Mouse (Mus musculus) yolk sac, embryonic 10.5 days (tissue): ENCODE measurements at regions not wholly inside any gene's neighbourhood (a gene's known extent, or its start where the extent isn't known, plus 50 kb on each side); places are given as distances from the start of the nearest gene placed in this dataset.
A peak's percentile ranks its signal among the peaks of the same experiment; 100 is the strongest.

Experiments
- DNase-seq: peaks from one replicate; pipeline ENCODE4 v3.0.0-alpha.2; 2017; ENCODE audit warnings: low spot score

DNA sequence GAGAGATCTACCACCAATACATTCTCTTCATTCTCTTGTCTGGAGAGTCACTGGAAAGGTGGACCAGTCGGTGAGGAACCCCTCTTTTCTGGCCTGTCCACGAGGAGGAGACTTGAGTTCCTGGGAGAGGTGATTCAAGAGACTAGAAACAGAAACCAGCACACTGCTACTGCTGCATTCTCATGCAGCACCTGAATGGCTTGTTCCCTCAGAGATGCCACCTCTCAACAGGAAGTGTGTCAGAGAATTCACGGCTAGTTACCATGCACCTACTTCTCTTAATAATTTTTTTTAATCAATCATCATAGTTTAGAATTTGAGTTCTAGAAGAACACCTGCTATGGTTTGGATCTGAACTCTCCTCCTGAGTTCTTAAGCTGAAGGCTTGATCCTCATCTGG, 52.0 kb upstream of the Dynlrb2 start:
- no peak for DNase-seq

DNA sequence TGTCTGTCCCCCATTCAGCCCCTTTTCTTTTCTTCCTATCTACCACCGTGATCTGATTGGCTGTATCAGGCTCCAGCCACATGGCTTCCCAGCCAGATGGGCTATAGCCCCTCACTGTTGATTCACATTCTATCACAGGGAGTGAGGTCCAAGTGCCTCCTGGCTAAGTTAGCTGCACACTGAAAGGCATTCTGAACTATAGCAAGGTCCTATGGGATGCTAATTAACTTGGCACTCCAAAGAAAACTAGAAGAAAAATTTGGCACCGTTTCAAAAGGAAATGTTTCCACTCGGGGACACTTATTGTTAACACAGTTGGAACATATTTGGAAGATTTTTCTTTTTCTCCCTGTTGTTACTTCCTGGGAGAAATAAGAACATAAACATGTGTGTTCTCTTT, 53.4 kb upstream of the Dynlrb2 start:
- DNase-seq = no peak

DNA sequence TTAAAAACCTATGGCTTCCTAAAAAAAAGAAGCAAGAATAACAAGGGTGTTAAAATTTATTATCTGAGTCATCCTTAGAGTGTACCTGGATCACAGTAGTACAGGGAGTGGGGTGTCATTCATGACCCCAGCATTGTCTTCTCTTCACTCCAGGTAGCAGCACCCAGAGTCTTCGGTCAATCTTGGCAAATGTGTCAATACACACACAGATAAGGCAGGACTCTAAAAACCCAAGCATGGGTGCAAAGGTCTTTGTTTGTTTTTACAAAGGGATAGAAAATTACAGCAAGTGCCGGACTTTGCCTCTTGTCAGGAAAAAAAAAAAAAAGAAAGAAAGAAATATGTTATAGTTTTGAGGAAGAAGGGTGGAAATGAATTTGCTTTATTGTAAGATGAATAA, 57.3 kb upstream of the Dynlrb2 start:
- no peak for DNase-seq

DNA sequence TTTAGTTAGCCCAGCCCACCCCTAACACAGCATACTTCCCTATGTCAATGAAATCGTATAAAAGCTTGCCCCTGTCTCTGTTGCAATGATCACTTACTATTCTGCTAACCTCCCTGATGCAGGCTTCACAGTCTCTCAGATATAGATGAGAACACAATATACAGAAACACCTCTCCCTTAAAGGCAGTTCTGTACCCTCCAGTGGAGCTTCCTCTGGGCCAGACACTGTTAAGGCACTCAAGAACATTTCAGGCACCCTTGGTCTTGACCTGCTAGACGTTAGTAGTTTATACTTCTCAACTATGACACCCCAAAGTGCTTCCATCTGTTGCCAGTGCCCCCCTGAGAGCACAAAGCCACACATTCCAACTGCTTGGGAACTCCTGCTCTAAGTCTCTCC, 61.9 kb upstream of the Dynlrb2 start:
- DNase-seq = no peak

DNA sequence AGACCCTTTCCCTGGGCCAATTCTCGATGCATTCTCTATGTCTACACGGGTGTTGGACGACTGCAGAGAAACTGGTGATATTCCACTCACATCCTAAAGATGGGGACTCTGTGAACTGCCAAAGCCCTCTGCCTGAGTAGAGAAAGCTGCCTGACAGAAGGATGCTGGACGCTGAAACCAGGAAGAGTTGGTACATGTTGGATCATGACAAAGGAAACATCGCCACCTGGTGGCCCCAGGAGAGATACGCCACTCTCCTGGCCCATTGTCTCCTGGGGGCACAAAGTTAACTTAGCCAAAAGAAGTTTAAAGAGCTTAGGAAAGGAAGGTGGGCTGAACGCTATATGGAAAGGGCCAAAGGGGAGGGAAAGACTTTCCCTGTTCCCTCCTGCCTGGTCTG, 65.9 kb upstream of the Dynlrb2 start:
- peak; percentile 46 for DNase-seq

DNA sequence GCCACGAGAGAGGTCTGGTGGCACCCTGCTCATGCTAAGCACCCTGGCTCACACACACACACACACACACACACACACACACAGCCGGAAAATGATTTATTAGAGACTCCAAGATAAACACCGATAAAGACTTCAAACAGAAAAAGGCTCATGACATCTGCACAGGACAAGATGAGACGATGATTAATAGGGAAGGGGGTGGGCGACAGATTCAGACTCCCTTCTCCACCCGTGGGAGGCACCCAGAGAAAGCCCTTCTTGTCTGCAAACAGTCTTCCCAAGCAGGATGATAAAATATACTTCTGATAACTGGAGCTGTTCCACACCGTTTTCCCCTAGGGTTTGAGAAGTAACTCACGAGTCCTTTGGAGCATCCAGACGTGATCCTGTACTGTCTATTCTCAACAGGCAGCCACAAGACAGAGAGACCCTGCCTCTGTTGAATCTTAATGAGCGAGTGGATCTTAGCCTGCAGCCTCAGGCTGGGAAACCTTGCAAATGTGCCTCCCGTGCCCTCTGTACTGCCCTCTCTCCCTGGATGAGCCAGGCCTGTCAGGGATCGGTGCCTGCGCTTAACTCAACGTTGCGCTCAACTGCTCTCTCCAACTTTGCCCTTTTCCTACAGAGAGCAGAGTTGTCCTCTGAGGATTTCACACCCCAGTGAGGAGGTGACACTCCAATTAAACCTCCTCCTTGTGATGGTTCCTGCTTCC, 69.3 kb upstream of the Dynlrb2 start:
- no peak for DNase-seq

DNA sequence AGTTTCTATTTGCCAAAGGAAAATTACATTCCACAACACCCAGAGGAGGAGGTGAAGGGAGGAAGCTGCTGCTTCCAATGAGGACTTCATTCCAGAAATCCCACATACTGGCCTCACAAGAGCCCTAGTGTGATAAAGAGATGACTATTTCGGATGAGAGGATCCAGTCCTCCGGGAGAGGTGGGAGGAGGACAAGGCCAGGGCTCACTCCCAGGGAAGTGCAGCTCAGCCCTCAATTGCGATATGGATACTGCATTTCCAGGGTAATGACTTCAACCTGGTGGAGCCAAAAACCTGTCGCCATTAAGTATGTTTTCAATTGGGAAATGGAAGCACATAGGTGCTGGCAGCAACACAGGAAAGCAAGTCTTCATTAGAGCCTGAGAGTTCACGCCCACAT, 74.7 kb upstream of the Dynlrb2 start:
- DNase-seq = no peak

DNA sequence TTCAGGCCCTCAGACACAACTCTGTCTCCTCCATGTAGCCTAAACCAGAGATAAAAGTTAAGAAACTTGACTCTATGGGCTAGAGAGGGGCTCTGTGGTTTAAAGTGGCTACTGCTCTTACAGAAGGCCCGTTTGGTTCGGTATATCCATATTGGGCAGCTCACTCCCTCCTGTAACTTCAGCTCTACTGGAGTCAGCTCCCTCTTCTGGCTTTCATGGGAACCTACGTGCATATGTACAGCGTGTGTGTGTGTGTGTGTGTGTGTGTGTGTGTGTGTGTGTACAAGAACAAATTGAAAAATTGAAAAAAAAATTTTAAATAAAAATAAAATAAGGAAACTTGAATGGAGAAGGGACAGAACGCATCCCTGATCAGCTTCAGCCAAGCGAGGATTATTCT, 75.1 kb upstream of the Dynlrb2 start:
- no peak for DNase-seq

DNA sequence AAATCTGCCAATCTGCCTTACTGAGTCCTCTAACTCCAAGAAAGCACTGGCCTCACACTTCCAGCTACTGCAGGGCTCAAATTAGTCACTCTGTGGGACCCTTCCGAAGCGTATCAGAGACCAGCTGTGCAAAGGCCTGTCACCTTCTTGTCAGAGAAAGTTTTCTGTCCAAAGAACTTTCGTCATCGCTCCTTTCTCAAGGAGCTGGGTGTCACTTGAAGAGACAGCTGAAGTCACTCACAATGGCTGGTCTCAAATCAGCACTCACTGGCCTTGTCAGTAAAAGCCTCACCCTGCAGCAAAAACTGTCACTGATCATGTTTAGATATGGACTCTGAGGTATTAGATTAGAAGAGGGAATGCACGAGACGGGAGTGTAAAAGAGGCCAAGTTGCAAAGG, 81.9 kb upstream of the Dynlrb2 start:
- no peak for DNase-seq

DNA sequence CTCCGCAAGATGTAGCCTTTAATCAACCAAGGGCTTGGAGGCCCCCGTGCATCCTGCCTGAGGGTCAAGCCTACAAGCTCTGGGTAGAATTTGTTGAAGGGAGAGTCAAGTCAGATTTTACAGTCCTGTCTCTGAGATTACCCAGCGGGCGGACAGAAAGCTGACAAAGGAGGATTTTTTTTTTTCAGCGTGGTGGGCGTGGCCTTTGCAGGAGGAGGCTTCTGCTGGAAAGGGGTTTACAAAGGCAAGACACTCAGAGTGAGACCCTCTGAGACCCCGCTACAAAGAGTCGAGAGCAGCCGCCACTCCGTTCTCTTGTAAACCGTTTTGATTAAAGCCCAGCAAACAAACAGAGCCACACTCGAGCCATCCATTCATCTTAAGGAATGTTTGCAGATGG, 92.1 kb upstream of the Dynlrb2 start:
- DNase-seq = no peak

DNA sequence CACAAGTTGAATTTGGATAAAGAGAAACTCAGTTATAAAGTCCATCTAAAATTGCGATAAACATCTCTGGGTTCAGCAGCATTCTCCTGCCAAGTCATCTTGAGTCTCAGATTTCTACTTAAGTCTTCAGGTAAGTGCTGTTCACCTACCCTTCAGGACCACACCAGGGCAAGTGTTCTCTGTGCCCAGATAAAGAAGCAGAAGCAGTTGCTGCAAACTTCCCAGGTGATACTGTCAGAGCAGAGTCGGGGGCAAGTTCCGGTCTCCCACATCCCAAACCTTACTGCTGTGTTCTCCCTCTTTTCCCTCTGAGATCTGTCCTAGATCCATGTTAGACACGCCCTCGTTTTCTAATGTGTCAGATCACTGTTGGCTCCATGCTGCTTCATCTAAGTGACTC, 94.7 kb upstream of the Dynlrb2 start:
- DNase-seq = no peak

DNA sequence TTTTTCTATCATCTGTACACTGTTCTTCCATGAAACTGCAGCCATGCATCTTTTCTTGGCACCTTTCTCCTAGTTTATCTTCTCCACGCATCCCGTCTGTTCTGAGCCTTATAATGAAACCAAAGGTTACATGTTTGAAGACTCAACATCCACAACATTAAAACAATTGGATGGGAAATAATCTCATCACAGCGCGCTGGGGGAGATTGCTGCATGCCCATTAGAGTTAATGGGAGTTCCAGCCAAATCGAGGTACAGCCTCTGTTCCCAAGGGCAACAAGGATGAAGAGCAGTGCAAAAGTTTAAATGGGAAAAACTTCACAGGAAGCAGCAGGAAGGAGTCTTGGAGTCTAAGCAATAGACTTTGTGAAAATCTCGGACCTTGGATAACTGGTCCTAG, 95.8 kb upstream of the Dynlrb2 start:
- DNase-seq = no peak

DNA sequence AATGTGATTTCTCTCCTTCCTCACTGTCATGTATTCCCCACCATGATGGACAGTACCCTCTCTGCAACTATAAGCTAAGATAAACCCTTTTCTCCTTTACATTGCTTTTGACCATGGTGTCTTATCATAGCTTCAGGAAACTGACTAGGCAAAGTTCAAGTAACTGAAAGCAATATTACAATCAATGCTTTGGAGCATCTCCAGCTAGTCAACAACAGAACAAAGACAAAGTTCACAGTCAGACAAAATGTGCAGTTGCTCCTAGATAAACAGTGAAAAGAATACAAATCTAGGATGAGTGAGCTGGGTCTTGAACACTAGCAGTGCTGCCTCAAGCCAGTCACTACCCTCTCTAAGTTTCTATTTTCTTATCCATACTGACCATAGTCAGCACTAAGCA, 100.2 kb upstream of the Dynlrb2 start:
- DNase-seq = no peak

DNA sequence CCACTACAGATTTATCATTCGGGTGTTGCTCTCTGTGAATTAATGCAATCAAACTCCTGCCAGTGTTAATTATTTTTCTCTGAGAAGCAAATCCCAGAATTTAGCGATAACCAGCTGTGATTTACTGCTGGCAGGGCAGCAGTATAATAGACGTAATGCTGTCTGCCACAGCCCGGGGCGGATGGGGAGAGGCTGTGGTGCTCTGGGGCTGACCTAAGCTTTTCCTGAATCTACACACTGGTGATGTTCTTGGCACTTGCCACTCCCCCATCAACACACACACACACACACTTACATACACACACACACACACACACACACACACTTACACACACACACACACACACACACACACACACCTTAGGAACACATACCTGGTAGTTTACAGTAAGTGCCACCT, 101.4 kb upstream of the Dynlrb2 start:
- no peak for DNase-seq

DNA sequence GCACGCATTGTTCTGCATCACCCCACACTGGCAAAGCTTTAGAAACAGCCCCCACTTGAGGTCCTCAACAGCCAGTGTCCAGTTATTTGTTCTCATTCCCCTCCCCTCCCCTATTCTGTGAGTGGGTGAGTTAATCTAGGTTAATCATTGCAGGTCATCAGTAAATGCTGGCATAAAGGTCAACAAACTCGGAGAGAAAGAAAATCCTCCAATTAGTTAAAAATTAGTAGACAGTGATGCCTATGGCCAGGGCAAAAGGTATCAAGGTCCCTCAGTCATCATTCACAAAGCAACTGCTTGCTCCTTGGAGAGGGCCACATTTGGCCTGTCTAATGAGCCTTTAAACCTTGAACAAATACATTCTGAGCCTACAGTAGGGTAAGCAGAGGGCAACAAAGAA, 105.3 kb upstream of the Dynlrb2 start:
- DNase-seq = no peak

DNA sequence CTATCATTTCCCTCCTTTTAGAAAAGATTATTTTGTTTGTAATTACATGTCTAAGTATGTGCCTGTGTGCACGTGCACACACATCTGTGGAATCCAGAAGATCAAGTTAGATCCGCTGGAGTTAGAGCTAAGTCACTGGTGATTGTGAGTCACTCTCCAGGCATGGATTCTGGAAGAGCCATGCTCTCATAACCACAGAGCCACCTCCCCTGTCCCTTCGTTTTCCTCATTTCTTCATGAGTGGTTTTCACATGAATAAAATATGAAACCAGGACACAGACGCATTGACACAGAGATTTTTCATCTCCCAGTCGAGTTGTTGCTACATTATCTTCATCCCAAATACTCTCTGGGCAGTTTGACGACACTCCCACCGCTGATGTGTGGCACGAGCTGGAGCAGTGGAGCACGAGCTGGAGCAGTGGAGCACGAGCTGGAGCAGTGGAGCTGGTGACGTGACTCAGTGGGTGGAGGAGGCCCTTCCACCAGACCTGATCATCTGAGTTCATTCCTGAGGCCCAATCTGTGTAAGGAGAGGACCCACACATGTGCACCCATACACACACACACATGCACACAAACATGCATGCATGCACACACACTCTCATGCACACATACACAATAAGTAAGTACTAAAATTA, 106.1 kb upstream of the Dynlrb2 start:
- no peak for DNase-seq

DNA sequence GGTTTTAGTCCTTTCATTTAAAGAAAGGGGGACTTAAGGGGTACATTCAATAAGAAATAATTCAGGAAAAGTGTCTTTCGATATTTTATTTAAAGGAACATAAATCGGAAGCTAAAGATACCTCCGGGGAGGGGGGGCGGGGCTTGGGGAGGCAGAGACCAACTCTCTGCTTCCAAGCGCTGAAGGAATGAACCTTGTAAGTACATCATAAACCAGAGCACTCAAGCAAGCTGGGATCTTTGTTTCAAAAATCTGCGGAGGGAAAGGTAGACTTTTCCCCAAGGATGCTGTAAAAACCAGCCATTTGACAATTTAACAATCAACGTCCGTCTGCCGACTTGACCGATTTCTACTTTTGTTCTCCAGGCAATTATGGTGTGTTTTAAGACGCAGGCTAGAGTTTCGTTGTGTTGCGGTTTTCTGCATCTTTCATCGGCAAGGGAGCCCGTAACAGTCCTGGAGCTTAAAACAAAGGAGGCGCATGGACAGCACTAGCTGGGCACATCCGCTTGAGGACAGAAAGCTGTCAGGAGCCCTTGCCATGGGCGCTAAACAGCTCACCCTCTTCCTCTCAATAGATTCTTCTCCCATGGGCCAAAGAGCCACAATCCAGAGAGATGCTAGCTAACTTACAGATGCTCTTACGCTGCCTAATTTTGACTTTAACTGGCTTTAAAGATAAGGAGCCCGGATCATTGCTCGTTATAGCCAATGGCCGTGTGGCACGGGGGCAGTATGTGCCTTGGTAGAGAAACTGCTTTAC, 119.4 kb upstream of the Dynlrb2 start:
- no peak for DNase-seq

DNA sequence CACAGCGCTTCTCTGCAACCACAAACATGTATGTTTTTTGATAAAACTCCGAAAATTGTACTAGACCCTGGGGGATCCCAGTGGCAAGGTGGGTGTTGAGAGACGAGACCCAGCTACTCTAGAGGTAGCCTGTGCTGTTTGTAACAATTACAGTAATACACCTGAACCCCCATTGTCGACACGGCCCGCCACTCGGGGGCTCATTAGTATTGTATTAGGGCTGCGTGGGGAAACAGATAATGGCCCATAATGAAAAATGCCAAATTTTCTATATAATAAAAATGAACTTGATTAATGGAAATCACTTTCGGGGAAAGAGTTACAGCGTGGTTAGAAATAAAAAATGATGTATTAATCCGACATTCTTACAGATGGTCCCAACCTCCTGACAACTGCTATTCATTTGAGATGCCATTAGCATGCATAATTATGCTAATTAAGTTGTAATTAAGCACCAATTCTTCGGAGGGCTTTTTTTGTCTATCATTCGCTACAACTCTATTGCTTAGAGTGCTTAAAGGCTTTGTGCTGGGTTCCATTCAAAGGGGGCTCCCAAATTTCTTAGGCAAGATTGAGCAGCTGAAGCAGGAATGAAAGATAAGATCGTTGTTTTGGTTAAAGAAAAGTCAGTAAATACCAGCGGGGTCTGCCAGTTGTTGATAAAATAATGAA, 120.2 kb upstream of the Dynlrb2 start:
- no peak for DNase-seq

DNA sequence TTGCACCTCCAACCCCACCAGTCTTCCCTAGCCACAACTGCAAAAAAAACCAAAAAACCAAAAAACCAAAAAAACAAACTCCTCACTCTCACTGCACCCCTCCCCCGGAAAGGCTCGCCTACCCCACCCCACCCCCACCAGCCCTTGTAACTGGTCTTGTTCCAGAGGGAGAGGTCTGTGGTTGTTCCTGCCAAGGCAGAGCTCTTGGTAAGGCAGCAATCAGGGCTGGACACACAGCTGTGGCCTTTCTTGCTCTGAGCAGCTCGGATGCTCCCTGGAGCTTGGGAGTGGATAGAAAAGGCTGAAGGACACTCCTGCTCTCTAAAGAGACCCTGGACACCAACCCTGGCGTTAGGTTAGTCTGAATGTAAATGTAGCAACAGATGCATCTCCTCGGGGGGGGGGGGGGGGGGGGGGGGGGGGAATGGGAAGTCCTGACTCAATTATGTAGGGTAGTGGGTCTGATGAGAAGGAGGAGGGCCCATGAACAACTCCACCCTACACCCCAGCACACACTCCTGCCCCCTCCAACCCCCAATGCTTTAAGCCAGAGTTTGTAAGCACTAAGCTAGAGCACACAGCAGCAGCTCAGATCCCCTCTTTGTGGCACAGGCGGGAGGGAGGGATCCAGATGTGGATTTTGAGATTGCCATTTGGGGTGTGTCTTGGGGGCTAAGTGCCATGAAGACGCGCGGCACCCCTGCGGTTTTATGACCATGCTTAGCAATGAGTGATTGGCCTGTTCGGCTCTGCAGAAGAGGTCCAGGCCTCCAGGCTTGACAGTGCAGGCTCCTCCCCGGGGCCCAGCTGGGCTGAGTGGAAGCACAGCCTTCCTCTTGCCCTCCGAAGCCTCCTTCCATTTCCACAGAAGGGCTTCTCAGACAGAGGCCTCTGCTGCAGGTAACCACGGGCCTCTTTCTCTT, 121.0 kb upstream of the Dynlrb2 start:
- no peak for DNase-seq

DNA sequence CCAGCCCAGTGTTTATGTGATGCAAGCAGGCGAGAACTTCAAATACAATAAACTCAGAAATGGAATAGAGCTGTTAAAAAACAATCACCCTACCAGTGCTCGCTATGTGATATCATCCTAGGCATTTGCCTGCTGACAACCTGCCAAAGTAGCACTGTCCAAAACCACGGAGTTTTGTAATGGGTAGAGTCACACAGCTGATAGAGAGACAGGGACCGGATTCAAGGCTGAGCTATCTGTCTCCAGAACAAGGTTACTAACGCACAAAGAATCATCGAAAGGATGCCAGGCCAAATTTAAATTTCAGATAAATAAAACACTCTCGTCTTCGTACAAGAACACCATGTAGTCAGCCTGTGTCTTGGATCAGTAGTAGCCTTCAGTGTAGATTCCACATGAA, 121.7 kb upstream of the Dynlrb2 start:
- no peak for DNase-seq

DNA sequence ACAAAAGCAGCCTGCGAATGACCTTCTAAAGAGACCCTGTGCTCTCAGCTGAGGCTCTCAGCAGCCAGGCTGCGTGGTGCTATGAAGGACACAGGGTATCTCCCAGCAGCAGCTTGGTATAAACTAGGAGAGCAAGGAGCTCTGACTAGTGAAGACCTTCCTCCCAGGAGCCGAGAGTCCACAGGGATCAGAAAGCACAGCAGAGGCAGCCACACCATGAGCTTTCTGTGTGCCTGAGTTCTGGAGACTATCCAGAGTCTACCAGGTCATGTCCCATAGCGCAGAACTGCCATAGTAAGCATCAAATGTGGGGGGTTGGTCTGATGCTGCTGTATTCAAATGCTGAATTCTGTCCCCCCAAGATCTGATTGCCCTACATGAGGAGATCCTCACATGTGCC, 124.2 kb upstream of the Dynlrb2 start:
- DNase-seq = no peak

DNA sequence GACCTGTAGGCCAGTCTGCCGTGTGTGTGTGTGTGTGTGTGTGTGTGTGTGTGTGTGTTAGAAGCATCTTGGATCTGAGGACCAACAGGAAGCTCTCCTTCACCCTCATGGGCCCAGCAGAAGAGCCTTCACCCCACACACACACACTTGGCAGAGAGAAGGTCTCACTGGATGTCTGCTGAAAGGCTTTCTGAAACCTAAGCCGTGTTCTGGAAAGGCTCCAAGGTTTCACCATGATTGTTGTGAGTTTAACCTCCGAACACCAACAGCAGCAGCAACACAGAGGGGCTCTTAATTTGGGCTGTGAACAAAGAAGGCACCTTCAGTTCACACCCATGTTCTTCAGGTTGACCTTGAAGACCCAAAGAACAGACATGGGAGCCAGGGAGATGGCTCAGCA, 124.9 kb upstream of the Dynlrb2 start:
- no peak for DNase-seq
